In the genomic region with DNA sequence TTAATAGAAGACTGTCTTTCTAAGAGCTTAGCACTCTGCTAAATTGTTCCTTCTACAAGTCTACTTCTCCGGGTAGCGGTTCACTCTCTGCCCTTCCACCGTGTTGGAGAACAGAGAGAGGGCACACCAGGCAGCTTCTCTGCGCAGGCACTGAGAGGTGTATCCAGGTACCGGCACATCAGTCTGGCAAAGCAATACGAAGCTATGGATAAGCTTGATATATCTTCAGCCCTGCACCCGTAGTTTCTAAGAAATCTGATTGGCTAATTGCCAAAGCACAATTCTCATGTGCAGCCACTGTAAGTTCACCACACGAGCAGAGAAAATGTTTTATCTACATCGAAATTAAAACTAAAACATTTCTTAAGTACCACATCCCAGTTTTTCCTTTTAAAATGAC, we compare ENCODE assay signal across 10 mouse cellular contexts. TPM values are rescaled to one million over a fixed set of nuclear protein-coding genes. Genes with fewer than 3 reads are reported as not detected.
A peak's percentile ranks its signal among the peaks of the same experiment; 100 is the strongest.
DNase-seq lines count a peak whose midpoint lies in the region; ATAC-seq lines count a peak whose summit lies in the region.
"Had no signal": no experiment of that assay in that cellular context is flagged by ENCODE, and none has a peak within 500 bp of the region (broad histone marks: within the 10 kb centered on the region; RNA-seq: fewer than 3 reads in every experiment).

No protein-coding gene starts in this region.

- ATAC-seq in heart, embryonic 15.5 days (replicated peaks; ENCODE audit: insufficient number of reproducible peaks, insufficient read depth, low FRiP score, low read depth) = no peak
- no peak for ATAC-seq in embryonic facial prominence, embryonic 15.5 days (ENCODE audit: insufficient number of reproducible peaks, low FRiP score, low TSS enrichment, low read depth)
- no peak for ATAC-seq in intestine, embryonic 14.5 days (replicated peaks; ENCODE audit: low FRiP score, low TSS enrichment, low read depth)
- ATAC-seq in midbrain, embryonic 12.5 days (ENCODE audit: low FRiP score, low read depth) = no peak

- H3K4me1 ChIP-seq in heart, embryonic 15.5 days (replicated peaks) = peaks cover 37% of the 10 kb centered on the region
- peaks cover 19% of the 10 kb centered on the region for H3K4me1 ChIP-seq in embryonic facial prominence, embryonic 15.5 days
- H3K4me1 ChIP-seq in intestine, embryonic 14.5 days (replicated peaks; ENCODE audit: control insufficient read depth, insufficient read depth, low read length) = peaks cover 24% of the 10 kb centered on the region
- peaks cover 26% of the 10 kb centered on the region for H3K4me1 ChIP-seq in midbrain, embryonic 12.5 days

- H3K9ac ChIP-seq in heart, embryonic 15.5 days = peak overlapping the region; percentile 33; the same call in 1 of the 2 replicates
- H3K9ac ChIP-seq in embryonic facial prominence, embryonic 15.5 days = no peak overlapping the region
- H3K9ac ChIP-seq in intestine, embryonic 14.5 days (ENCODE audit: low read length) = 0 out of 2 replicates have a peak overlapping the region, but pooled peaks have one; percentile 95
- H3K9ac ChIP-seq in midbrain, embryonic 12.5 days (replicated peaks) = no peak overlapping the region

- H3K4me3 ChIP-seq in heart, embryonic 15.5 days = peak overlapping the region; percentile 12; the same call in 1 of the 2 replicates
- H3K4me3 ChIP-seq in embryonic facial prominence, embryonic 15.5 days (replicated peaks) = no peak overlapping the region
- H3K4me3 ChIP-seq in intestine, embryonic 14.5 days (ENCODE audit: low read depth, low read length) = peak overlapping the region; percentile 25
- H3K4me3 ChIP-seq in midbrain, embryonic 12.5 days = no peak overlapping the region; the same call in 1 of the 2 replicates

- DNase-seq in heart, adult 8-10 months (ENCODE audit: low spot score) = no peak
- peak; percentile 58 for DNase-seq in intestine, embryonic 14.5 days (ENCODE audit: low spot score)
- DNase-seq in embryo, embryonic 10.5 days (ENCODE audit: low spot score) = no peak
- no peak for DNase-seq in B cell, adult 2 months
- no peak for DNase-seq in thymus, postnatal 0 days (ENCODE audit: low spot score)
- DNase-seq: right cerebral cortex, postnatal 25 days had no signal

- H3K27me3 ChIP-seq in heart, embryonic 15.5 days = no peaks in the 10 kb centered on the region
- H3K27me3 ChIP-seq in embryonic facial prominence, embryonic 15.5 days = no peaks in the 10 kb centered on the region; the same call in 1 of the 2 replicates
- no peaks in the 10 kb centered on the region for H3K27me3 ChIP-seq in intestine, embryonic 14.5 days (replicated peaks; ENCODE audit: control insufficient read depth, insufficient read depth, low read length)
- H3K27me3 ChIP-seq in midbrain, embryonic 12.5 days = peaks cover 10% of the 10 kb centered on the region
- H3K27me3 ChIP-seq: CH12.LX had no signal

- H3K36me3 ChIP-seq in heart, embryonic 15.5 days = no peaks in the 10 kb centered on the region
- H3K36me3 ChIP-seq in embryonic facial prominence, embryonic 15.5 days = no peaks in the 10 kb centered on the region
- no peaks in the 10 kb centered on the region for H3K36me3 ChIP-seq in intestine, embryonic 14.5 days (ENCODE audit: control insufficient read depth, insufficient read depth, low read length)
- H3K36me3 ChIP-seq in midbrain, embryonic 12.5 days = no peaks in the 10 kb centered on the region

- 34% methylated on average over 9 of the region's 9 CpGs for WGBS in heart, embryonic 15.5 days
- WGBS in embryonic facial prominence, embryonic 15.5 days = 43% methylated on average over 9 of the region's 9 CpGs
- WGBS in intestine, embryonic 14.5 days = 40% methylated on average over 9 of the region's 9 CpGs
- WGBS in midbrain, embryonic 12.5 days = 68% methylated on average over 9 of the region's 9 CpGs

- H3K4me2 ChIP-seq in heart, embryonic 15.5 days = peak overlapping the region; percentile 92
- peak overlapping the region; percentile 28; the same call in 1 of the 2 replicates for H3K4me2 ChIP-seq in embryonic facial prominence, embryonic 15.5 days (replicated peaks)
- H3K4me2 ChIP-seq in intestine, embryonic 14.5 days (ENCODE audit: low read length) = peak overlapping the region; percentile 56
- peak overlapping the region; percentile 67 for H3K4me2 ChIP-seq in midbrain, embryonic 12.5 days (replicated peaks)

- H3K27ac ChIP-seq in heart, embryonic 15.5 days = no peak overlapping the region
- no peak overlapping the region for H3K27ac ChIP-seq in embryonic facial prominence, embryonic 15.5 days (replicated peaks)
- no peak overlapping the region for H3K27ac ChIP-seq in intestine, embryonic 14.5 days (ENCODE audit: low read depth)
- H3K27ac ChIP-seq in midbrain, embryonic 12.5 days (replicated peaks) = no peak overlapping the region

- H3K9me3 ChIP-seq in heart, embryonic 15.5 days (replicated peaks) = no peaks in the 10 kb centered on the region
- no peaks in the 10 kb centered on the region for H3K9me3 ChIP-seq in embryonic facial prominence, embryonic 15.5 days (replicated peaks)
- no peaks in the 10 kb centered on the region for H3K9me3 ChIP-seq in intestine, embryonic 14.5 days (ENCODE audit: control insufficient read depth, low read length)
- H3K9me3 ChIP-seq in midbrain, embryonic 12.5 days = no peaks in the 10 kb centered on the region

RNA-seq across cellular contexts. Expression of gene Prkd3, which starts 2.2 kb away (rescaled TPM):
- 21.8 and 23.5 TPM in 2 replicates for polyA plus RNA-seq in heart, embryonic 15.5 days (2015; fragmentation: Nextera tagmentation; extraction: Ambion mirVana)
- 10 to 100 TPM; 14.2 to 15.5 (median 14.9) TPM for total RNA-seq in heart, adult 8-10 months (2022)
- 34.4 and 36.0 TPM in 2 replicates for polyA plus RNA-seq in embryonic facial prominence, embryonic 15.5 days (2015; fragmentation: Nextera tagmentation; extraction: Ambion mirVana)
- 44.8 and 49.2 TPM in 2 replicates for polyA plus RNA-seq in intestine, embryonic 14.5 days (2014; fragmentation: Nextera tagmentation; extraction: Ambion mirVana)
- polyA plus RNA-seq in midbrain, embryonic 12.5 days (2016; fragmentation: Nextera tagmentation; extraction: Ambion mirVana) = 43.0 and 43.1 TPM in 2 replicates
- polyA plus RNA-seq in thymus, postnatal 0 days (2015; fragmentation: Nextera tagmentation; extraction: Ambion mirVana) = 25.0 and 26.6 TPM in 2 replicates
- total RNA-seq: CH12.LX had no signal

RNA-seq across cellular contexts. Expression of gene Qpct, which starts 33.3 kb away (rescaled TPM):
- 25.4 and 31.6 TPM in 2 replicates for polyA plus RNA-seq in heart, embryonic 15.5 days (2015; fragmentation: Nextera tagmentation; extraction: Ambion mirVana)
- 1 to 10 TPM; 3.7 to 4.7 (median 4.5) TPM for total RNA-seq in heart, adult 8-10 months (2022)
- 13.7 and 15.9 TPM in 2 replicates for polyA plus RNA-seq in embryonic facial prominence, embryonic 15.5 days (2015; fragmentation: Nextera tagmentation; extraction: Ambion mirVana)
- polyA plus RNA-seq in intestine, embryonic 14.5 days (2014; fragmentation: Nextera tagmentation; extraction: Ambion mirVana) = 10.6 and 12.6 TPM in 2 replicates
- polyA plus RNA-seq in midbrain, embryonic 12.5 days (2016; fragmentation: Nextera tagmentation; extraction: Ambion mirVana) = 7.9 and 9.8 TPM in 2 replicates
- polyA plus RNA-seq in thymus, postnatal 0 days (2015; fragmentation: Nextera tagmentation; extraction: Ambion mirVana) = 5.3 and 6.1 TPM in 2 replicates
- total RNA-seq: CH12.LX had no signal

Comparison
In these comparisons a context has a peak if more than half of its experiments do, and no peak if none do; other contexts are left out.
1. H3K4me2 ChIP-seq: peak in every context shown above with its lines; median percentile 92 in heart, embryonic 15.5 days; 67 in midbrain, embryonic 12.5 days; 56 in intestine, embryonic 14.5 days; 28 in embryonic facial prominence, embryonic 15.5 days.
2. H3K4me3 ChIP-seq: peak in heart, embryonic 15.5 days (single experiment) and intestine, embryonic 14.5 days (single experiment); none in embryonic facial prominence, embryonic 15.5 days (single experiment) and midbrain, embryonic 12.5 days (single experiment).
3. H3K9ac ChIP-seq: peak in heart, embryonic 15.5 days (single experiment) and intestine, embryonic 14.5 days (single experiment); none in embryonic facial prominence, embryonic 15.5 days (single experiment) and midbrain, embryonic 12.5 days (single experiment).